Mouse (Mus musculus) c-Kit-positive CD71-positive TER-119-positive erythroid progenitor cells, embryonic 14.5 days (primary cell): ENCODE measurements at regions not wholly inside any gene's neighbourhood (a gene's known extent, or its start where the extent isn't known, plus 50 kb on each side); places are given as distances from the start of the nearest gene placed in this dataset.

Source experiments
- DNase-seq: peaks from one replicate; pipeline ENCODE4 v3.0.0-alpha.2; 2013; ENCODE audit warnings: low spot score

- DNase-seq: no peak
These were observed 108.8 kb upstream of the Ctbp2 start for GRCm38 (mm10) chr7:133232889-133233441.

- DNase-seq: no peak
These were observed 106.7 kb upstream of the Ctbp2 start for GRCm38 (mm10) chr7:133230806-133231205.

GRCm38 (mm10) chr7:133223948-133224652, 99.9 kb upstream of the Ctbp2 start:
- DNase-seq: no peak

- no peak for DNase-seq
These were observed 88.2 kb upstream of the Ctbp2 start for GRCm38 (mm10) chr7:133212328-133212727.

GRCm38 (mm10) chr7:133205704-133206103, 81.5 kb upstream of the Ctbp2 start:
- DNase-seq: no peak

GRCm38 (mm10) chr7:133204485-133204884, 80.3 kb upstream of the Ctbp2 start:
- no peak for DNase-seq

- DNase-seq: no peak
These were observed 79.8 kb upstream of the Ctbp2 start for GRCm38 (mm10) chr7:133203933-133204332.

- DNase-seq: no peak
These were observed 78.1 kb upstream of the Ctbp2 start for GRCm38 (mm10) chr7:133202092-133202880.

- DNase-seq: no peak
These were observed 74.9 kb upstream of the Ctbp2 start for GRCm38 (mm10) chr7:133199046-133199445.

GRCm38 (mm10) chr7:133189880-133190462, 65.8 kb upstream of the Ctbp2 start:
- DNase-seq: no peak

- peak; percentile 23 for DNase-seq
These were observed 61.9 kb upstream of the Ctbp2 start for GRCm38 (mm10) chr7:133185931-133186601.

- DNase-seq: no peak
These were observed 60.9 kb upstream of the Ctbp2 start for GRCm38 (mm10) chr7:133184905-133185594.

GRCm38 (mm10) chr7:133181388-133181787, 57.2 kb upstream of the Ctbp2 start:
- DNase-seq: no peak

GRCm38 (mm10) chr7:133177179-133177575, 53.0 kb upstream of the Ctbp2 start:
- DNase-seq: no peak

- no peak for DNase-seq
These were observed 52.4 kb upstream of the Ctbp2 start for GRCm38 (mm10) chr7:133176256-133177178.
